Comparison of ENCODE assay signal across 8 mouse cellular contexts in the genomic region with DNA sequence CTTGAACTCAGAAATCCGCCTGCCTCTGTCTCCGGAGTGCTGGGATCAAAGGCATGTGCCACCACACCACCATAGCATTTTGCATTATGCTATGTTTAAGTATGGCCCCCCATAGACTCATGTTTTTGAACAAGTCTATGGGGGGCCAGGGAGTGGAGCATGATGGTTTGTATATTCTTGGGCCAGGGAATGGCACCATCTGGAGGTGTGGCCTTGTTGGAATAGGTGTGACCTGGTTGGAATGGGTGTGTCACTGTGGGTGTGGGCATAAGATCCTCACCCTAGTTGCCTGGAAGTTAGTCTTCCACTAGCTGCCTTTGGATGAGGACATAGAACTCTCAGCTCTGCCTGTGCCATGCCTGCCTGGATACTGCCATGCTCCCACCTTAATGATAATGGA. TPM values are rescaled to one million over a fixed set of nuclear protein-coding genes. Genes with fewer than 3 reads are reported as not detected.
DNase-seq lines count a peak whose midpoint lies in the region; ATAC-seq lines count a peak whose summit lies in the region.
"Not testable (repeated sequence)": the region's sequence is repeated elsewhere in the genome, so short reads cannot be mapped to it uniquely, and the experiment has no call there.

A gene (plus strand): TSS at position 301 of the 400 bp plus-strand sequence.

- H3K27me3 ChIP-seq in forebrain, embryonic 10.5 days (ENCODE audit: poor library complexity, severe bottlenecking); hindbrain, embryonic 13.5 days; liver, embryonic 13.5 days; midbrain, embryonic 15.5 days (replicated peaks): not testable (repeated sequence)

- ATAC-seq in hindbrain, embryonic 13.5 days (ENCODE audit: low FRiP score); liver, embryonic 13.5 days (ENCODE audit: low read depth); midbrain, embryonic 15.5 days (replicated peaks): not testable (repeated sequence)

- DNase-seq in adrenal gland, postnatal 10 days; forebrain, embryonic 10.5 days (ENCODE audit: extremely low spot score, low spot score); heart, adult 18-20 months; layer of hippocampus, postnatal 14 days (ENCODE audit: low spot score in 2 of 2); liver, embryonic 13.5 days; thymus, postnatal 0 days (ENCODE audit: low spot score): not testable (repeated sequence)

- peak within 1 kb of the TSS; percentile 87 for H3K9ac ChIP-seq in hindbrain, embryonic 13.5 days
- peak within 1 kb of the TSS; percentile 59 for H3K9ac ChIP-seq in liver, embryonic 13.5 days
- peak within 1 kb of the TSS; percentile 70 for H3K9ac ChIP-seq in midbrain, embryonic 15.5 days

- peak within 1 kb of the TSS; percentile 88 for H3K27ac ChIP-seq in forebrain, embryonic 10.5 days
- H3K27ac ChIP-seq in hindbrain, embryonic 13.5 days = peak within 1 kb of the TSS; percentile 93
- peak within 1 kb of the TSS; percentile 92 for H3K27ac ChIP-seq in liver, embryonic 13.5 days
- peak within 1 kb of the TSS; percentile 86 for H3K27ac ChIP-seq in midbrain, embryonic 15.5 days

- H3K4me3 ChIP-seq in forebrain, embryonic 10.5 days = peak within 1 kb of the TSS; percentile 88
- peak within 1 kb of the TSS; percentile 84 for H3K4me3 ChIP-seq in hindbrain, embryonic 13.5 days
- H3K4me3 ChIP-seq in liver, embryonic 13.5 days (replicated peaks) = peak within 1 kb of the TSS; percentile 89
- peak within 1 kb of the TSS; percentile 73 for H3K4me3 ChIP-seq in midbrain, embryonic 15.5 days

- 95% methylated on average over 2 of the region's 2 CpGs for WGBS in forebrain, embryonic 10.5 days
- WGBS in hindbrain, embryonic 13.5 days = 97% methylated on average over 2 of the region's 2 CpGs
- WGBS in liver, embryonic 13.5 days (ENCODE audit: insufficient replicate concordance) = 89% methylated on average over 2 of the region's 2 CpGs
- WGBS in midbrain, embryonic 15.5 days = 93% methylated on average over 2 of the region's 2 CpGs

- not testable (repeated sequence) for H3K36me3 ChIP-seq in forebrain, embryonic 10.5 days (replicated peaks); hindbrain, embryonic 13.5 days; midbrain, embryonic 15.5 days (replicated peaks)
- H3K36me3 ChIP-seq in liver, embryonic 13.5 days = peaks cover 11% of the 10 kb centered on the region

- peaks cover 18% of the 10 kb centered on the region for H3K4me1 ChIP-seq in forebrain, embryonic 10.5 days
- H3K4me1 ChIP-seq in hindbrain, embryonic 13.5 days (replicated peaks) = not testable (repeated sequence)
- peaks cover 35% of the 10 kb centered on the region for H3K4me1 ChIP-seq in liver, embryonic 13.5 days (replicated peaks)
- peaks cover 17% of the 10 kb centered on the region for H3K4me1 ChIP-seq in midbrain, embryonic 15.5 days

- H3K4me2 ChIP-seq in hindbrain, embryonic 13.5 days = peak within 1 kb of the TSS; percentile 94
- peak within 1 kb of the TSS; percentile 91 for H3K4me2 ChIP-seq in liver, embryonic 13.5 days
- H3K4me2 ChIP-seq in midbrain, embryonic 15.5 days = peak within 1 kb of the TSS; percentile 71

- not testable (repeated sequence) for H3K9me3 ChIP-seq in forebrain, embryonic 10.5 days; hindbrain, embryonic 13.5 days; liver, embryonic 13.5 days (replicated peaks); midbrain, embryonic 15.5 days

RNA-seq across cellular contexts. Expression of the gene that starts here (rescaled TPM):
- total RNA-seq in adrenal gland, postnatal 10 days (2021) = 100 to 1,000 TPM; 750 to 799 TPM
- 109 TPM in 2 replicates for polyA plus RNA-seq in forebrain, embryonic 10.5 days (2016; fragmentation: Nextera tagmentation; extraction: Ambion mirVana)
- 1,000 to 10,000 TPM; 1,031 to 1,107 TPM for total RNA-seq in heart, adult 18-20 months (2021)
- polyA plus RNA-seq in hindbrain, embryonic 13.5 days (2015; fragmentation: Nextera tagmentation; extraction: Ambion mirVana) = 117 and 121 TPM in 2 replicates
- total RNA-seq in layer of hippocampus, postnatal 14 days (2021) = 100 to 1,000 TPM; 246 to 247 TPM
- 146 and 149 TPM in 2 replicates for polyA plus RNA-seq in liver, embryonic 13.5 days (2015; fragmentation: Nextera tagmentation; extraction: Ambion mirVana)
- 118 and 119 TPM in 2 replicates for polyA plus RNA-seq in midbrain, embryonic 15.5 days (2015; fragmentation: Nextera tagmentation; extraction: Ambion mirVana)
- polyA plus RNA-seq in thymus, postnatal 0 days (2015; fragmentation: Nextera tagmentation; extraction: Ambion mirVana) = 133 and 143 TPM in 2 replicates
